Mouse (Mus musculus) left cerebral cortex, adult 8-10 months (tissue): ENCODE results near the gene Rbfox3. TPM values are rescaled to one million over a fixed set of nuclear protein-coding genes. Genes with fewer than 3 reads are reported as not detected.

Experiments used
- DNase-seq, 2 experiments: peaks; one replicate each; pipeline ENCODE4 v3.0.0; 2022; ENCODE audit warnings: low spot score in 2 of 2
- total RNA-seq, 4 experiments: library from RNA; stranded (reverse); gene quantifications; 2 replicates each; pipeline ENCODE4 v1.2.4; 2022

Rbfox3 gene
- total RNA-seq, 4 experiments from 2014 or later = 295 to 336 (median 323) TPM

DNA sequence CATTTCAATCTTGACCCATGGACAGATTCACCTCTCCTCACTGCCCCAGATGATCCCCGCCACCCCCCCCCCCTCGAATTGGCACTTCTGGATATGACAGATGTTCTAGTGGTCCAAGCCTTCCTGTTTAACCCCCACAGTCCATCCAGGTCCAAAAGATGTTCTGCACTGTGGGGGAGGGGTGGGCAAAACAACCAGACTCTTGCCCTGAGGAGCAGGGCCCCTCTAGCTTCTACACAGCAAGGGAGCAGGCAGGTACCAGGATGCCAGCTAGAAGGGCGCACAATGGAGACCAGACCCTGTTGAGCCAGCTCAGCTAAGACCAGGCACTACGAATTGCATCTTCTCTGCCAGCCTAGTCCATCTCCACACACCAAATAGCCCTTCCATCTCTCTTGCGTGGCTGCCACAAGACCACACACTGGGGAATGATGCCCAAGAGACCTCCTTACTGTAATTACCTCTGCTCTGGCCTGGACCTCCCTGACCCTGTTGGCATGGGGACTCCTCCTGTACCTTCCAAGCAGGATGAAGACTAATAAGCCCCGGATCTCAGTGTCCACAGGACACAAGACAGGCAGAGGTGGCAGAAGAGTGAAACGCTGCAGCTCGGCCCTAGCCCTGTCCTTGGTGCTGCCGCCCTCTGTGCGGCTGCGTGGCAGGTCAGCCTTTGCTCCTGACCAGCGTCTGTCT is 5.1 kb downstream of the Rbfox3 start:
- no peak for DNase-seq

DNA sequence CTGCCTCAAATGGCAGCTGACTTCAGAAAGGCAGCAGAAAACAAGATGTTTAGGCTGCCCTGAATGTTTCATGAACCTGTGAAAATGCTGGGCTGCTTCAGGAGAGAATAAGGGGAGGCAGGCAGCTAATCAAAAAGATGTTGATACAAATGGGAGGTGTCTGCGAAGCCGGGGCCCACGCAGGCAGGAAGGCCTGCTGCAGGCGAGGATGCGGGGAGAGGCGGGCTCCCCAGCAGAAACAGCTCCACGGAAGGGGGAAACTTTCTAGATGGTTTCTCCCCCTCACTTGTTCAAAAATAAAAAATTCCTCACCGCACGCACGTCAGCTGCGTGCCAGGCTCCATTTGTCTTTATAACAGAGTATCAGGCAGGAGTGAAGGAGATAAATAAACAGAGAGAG is 5.7 kb downstream of the Rbfox3 start:
- peak in 1 of 2 experiments; percentile 80 for DNase-seq

DNA sequence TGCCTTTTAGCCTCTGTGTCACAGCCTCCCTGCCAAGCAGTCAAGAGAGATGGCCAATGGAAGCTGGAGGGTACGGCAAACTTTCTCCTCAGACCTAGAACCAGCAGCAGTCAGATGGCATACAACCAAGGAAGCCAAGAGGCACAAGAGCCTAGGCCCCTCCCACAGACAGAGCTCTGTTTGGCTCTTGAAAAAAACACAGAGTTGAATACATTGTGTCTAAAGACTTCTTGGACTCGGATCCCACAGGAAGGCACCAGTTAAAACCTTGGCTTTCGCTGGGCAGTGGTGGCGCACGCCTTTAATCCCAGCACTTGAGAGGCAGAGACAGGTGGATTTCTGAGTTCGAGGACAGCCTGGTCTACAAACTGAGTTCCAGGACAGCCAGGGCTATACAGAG is 7.1 kb downstream of the Rbfox3 start:
- no peak for DNase-seq

DNA sequence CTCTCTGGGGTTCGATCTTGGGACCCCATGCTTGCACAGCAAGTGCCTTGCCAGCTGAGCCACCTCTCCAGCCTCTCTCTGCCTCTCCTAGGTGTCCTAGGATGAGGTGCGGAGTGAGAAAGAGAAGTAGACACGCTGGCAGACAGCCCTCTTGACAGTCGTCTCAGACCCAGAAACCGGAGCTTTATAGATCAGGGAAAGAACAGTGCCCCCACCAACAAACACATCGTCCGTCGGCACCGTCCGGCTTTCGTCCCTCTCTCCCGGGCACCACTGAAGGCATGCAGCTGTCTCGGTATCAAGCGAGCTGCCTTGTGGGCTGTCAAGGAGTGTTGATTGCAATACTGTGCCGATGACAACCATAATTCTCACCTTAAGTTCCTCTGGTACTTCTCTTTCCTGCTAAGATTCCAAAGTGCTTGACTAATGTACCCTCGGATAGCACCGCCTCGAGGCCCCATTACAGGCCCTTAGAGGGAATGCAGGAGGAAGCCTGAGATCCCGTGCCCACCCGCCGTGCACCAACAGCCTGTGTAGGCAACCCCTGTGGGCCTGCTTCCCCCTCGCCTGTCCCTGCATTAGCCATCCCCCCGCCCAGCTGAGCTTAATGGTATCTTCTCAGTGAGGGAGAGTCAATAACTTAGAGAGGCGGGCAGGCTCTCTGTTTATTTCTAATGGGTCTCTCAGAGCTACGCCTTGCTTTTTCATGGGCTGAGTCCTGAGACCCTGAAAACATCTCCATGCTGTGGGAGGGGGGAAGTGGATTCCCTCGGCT is 11.4 kb downstream of the Rbfox3 start:
- DNase-seq = no peak

DNA sequence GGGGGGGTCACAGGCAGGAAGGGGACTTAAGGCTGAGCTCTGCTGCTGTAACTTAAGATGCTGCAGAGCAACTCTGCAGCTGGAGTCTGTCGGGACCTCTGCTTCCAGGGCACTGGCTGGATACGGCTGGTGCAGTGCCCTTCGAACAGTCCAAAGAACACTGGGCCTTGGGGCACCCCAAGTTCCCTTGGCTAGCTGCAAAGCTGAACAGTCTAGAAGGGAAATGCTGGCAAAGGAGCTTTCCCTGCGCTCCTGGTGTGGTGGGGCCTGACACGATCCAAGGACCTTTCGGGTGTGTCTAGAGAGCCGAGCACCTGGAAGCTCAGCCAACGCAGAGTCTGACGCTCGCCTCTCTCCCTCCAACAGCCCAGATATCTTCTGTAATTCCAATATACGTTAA is 12.8 kb downstream of the Rbfox3 start:
- no peak for DNase-seq

DNA sequence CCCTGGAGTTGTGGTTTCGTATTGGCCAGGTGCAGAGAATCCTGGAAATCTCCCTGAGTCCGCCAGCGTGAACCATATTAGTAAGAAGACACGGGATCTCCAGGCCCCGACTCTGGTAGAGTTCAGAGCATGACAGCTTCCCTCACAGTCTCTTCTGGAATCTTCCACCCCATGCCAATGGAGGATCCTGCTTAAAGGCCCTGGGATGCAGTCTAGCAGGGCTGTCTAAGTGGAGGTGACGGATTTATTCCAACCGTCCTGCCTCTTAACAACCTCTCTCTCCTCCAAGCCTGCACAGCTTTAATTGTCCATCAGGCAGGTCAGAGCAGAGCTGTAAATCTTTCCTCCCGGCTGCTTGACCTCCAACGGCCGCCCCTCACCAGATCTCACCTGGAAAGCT is 13.2 kb downstream of the Rbfox3 start:
- no peak for DNase-seq

DNA sequence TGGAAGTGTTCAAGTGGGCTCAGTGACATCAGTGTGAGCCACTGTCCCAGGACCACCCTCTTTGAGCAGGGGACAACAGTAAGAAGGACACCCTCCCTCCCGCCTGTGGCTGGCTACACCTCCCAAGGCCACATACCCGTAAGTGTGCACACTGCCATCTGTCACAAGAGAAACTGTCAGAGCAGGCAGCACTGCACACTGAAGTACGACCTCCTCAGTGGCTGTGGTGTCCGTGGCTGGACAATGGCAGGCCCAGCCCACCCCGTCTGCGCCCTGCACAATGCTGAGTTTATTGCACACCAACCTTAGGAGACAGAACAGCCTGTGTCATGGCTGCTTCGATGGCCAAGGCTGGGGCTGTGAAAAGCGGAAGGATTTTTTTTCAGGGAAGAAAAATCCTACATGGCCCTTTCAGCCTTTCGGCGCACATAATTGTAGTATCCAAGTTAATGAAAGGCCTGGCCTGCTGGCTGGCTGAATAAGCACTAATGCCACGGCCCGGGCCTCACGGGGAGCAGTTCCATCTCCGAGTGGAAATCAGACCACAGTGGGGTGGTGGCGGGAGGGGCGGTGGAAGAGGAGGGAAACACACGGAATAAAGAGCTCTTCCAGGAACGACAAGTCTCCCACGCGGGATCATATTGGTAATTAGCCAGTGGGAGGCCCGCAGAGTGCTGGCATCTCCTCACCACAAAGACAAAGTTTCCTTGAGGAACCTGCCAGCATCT is 14.1 kb downstream of the Rbfox3 start:
- peak in 1 of 2 experiments; percentile 69 for DNase-seq

DNA sequence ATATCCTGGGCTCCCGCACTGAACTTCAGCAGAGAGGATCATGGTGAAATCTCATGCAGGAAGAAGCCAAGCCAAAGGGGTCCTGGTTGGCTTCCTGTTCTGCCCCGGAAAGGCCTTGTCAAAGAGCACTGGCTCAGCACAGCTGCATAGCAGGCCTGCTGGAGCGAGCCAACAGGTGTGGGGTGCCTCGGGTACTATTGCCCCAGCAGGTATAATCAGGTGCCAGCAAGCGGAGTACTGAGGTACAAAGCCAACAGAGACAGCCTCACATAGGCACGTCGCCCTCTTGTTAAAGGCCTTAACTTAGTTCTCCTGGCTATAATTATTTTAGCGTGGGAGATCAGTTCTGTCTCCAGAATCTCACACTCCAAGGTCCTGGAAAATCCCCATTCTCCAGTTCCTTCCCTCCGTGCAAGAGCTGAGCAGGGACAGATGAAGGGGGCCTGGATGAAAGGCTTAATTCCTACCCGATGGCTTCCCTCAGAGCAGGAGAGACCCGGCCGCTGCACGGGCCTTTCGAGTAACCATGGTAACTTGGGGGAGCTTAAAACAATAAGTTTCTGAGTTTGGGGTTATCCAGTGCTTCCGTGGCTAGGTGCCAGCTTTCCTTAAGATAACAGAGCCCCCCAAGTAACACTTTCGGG is 15.2 kb downstream of the Rbfox3 start:
- DNase-seq = peak in 1 of 2 experiments; percentile 61

DNA sequence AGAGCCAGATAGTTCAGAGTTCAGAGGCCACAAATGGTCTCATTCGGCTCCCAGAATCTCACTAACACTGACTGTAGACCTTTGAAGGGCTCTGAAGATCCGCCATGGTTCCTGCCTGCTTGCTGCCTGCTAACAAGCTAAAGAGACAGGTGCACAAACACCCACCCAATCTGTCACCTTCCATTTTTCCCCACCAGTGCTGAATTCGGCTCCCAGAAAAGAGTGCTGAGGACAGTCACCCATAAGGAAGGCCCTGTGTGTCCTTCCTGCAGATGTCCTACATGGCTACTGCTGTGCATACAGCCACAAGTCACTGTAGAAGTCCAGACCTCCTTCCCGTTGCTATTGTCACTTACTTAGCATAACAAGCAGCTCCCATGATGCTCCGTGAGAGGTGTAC is 16.6 kb downstream of the Rbfox3 start:
- DNase-seq = peak in 1 of 2 experiments; percentile 71

DNA sequence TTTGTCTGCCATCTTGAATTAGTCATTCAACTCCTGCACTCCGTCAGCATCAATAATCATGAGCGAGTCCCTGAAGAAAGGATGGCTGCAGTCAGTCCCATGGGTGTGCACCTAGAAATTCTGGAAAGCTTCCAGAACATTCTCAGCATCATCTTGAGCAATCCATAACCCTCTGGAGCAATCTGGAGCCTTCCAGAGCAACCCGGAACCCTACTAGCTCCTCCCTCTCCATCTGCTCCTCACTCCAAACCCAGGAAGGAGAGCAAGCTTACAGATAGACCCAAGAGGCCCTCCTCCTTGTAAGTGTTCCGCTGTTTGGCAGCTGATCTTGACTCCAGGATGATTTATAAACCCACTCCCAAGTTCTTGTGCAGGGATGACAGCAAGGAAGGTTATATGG is 17.2 kb downstream of the Rbfox3 start:
- DNase-seq = no peak

DNA sequence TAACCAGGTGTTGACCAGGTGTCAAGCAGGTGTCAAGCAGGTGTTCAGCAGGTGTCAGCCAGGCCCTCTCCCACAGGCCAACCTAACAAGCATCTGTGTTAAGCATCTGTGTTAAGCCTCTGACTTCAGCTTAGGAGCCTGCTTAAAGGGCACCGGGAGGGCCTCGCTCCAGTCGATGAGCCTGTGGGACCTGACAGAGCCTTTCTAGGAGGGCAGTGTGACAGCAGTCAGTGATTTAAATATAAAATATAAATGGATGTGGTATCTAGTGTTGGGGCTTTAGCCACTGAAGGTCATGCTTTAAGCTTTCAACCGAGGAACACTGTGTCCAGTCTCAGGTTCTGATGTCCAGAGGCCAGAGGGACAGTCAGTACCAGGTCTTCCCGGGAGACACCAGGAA is 18.5 kb downstream of the Rbfox3 start:
- DNase-seq = no peak

DNA sequence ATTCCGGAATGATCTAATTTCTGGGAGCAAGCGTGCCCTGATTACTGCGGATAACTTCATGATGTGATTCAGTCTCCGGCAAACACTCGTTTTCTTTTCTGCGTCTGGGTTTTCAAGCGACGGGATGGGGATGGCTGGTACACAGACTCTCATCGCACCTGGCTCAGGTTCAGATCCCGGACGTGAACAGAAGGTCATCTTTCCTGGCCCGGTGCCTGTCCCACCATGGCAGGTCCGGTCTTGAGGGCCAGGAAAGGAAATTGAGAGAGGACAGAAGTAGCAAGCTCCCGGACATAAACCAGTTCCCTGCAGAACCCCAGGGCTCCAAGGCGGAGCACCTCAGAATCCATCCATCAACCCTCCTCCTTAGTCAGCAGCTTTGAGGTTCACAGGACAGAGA is 19.9 kb downstream of the Rbfox3 start:
- DNase-seq = no peak

DNA sequence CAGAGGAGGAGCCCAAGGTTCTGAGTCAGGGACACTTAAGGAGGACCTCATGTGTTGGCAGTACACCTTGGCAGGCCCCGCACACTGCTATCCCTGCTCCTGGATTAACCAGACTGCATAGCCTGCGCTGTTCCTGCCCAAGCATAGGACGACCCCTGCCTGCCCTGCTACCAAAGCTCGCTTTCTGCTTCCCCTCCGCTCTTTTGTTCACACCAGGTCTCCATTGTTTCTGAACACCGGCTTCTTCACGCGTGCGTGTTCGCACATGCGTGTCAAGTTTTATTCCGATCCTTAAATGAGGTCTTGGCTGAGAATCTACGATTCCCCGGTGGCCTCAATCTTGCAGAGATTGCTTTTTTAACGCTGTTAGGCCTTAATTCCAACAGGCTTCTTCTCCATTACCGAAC is 20.4 kb downstream of the Rbfox3 start:
- no peak for DNase-seq

DNA sequence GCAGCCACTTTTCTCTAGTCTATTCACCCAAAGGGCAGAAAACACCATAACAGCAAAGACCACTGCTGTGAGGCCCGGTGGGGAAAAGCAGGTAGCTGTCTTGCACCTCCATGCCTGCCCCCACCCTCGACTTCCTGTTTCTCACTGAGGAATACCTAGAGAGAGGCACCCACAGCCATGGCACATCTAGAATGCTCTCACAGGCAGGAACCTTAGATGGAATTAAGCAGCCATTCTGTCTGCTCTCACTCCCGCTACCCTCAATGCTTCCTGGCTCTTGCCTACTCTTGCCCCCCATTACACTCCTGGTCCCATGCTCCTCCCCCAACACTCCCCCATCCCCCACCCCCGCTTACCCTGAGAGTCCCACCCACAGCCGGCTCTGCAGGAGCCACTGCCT is 20.9 kb downstream of the Rbfox3 start:
- no peak for DNase-seq

DNA sequence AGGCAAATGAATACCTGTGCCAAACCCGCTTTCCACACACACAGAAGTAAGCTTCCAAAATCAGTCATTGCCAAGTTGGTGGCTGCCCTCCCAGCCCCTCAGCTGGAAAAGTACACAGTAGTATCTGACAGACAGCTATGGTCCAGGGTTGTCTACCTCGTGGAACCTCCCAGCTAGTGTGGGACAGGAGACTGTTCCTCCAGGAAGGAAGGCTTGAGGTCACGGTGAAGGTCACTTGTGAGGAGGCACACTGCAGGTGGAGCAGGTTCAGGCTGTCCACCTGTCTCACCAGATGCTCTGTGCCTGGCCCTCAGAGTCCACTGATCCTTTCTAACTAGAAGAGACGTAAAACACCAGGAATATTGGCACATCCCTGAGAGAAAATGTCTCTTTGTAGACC is 21.9 kb downstream of the Rbfox3 start:
- DNase-seq = no peak

DNA sequence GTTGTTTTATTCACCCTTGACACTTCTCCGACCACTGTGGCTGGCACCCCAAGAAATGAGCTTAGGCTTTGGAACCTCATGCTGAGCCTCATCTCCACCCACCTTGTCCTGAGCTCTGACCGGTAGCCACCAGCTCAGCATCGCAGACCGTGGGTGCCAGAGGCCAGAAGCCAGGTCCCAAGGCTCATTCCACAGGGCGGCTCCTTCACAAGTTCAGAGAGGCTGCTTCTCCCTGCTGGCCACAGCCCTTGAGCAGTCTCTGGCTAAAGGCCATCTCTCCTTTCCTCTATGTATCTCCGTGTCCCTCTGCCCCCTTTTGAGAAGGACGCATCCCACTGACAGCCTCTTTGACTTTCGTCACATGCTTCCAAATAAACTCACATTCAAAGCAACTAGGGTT is 23.0 kb downstream of the Rbfox3 start:
- DNase-seq = no peak

DNA sequence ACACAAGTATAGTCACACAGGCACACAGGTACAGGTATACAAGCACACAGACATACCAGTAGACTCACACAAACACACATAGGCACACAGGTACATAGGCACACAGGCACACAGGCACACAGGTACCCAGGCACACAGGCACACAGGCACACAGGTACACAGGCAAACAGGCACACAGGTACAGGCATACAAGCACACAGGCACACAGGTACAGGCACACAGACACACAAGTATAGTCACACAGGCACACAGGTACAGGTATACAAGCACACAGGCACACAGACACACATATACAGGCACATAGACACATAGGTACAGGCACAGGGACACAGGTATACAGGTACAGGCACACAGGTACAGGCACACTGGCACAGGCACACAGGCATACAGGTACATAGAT is 24.2 kb downstream of the Rbfox3 start:
- no peak for DNase-seq

DNA sequence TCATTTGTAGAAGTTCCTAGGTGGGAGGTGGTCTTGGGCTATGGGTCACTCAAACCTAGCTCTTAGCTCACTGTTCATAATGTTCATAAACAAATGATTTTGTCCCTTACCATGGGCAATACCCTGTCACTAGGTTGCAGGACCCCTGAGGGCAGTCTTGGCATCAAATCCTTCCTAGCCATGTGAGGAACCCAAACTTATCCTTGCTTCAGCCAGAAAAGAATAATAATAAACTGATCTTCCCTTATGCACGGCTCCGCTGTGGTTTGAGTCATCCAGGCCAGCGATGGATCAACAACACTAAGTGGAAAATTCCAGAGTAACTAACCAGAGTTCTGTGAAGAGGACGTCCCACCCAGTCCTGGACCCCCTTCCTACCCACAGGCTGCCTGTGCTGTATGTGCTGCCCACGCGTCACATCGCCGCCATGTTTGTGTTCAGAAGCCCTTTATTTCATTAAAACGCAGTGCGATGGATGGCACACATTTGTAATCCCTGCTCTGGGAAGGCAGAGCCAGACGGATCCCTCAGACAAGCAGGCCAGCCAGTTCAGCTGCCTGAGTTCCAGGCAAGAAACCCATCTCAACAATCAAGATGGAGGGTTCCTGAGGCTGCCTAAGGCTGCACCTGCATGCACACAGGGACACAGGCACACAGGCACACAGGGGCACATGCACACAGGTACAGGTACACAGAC is 25.0 kb downstream of the Rbfox3 start:
- DNase-seq = no peak

DNA sequence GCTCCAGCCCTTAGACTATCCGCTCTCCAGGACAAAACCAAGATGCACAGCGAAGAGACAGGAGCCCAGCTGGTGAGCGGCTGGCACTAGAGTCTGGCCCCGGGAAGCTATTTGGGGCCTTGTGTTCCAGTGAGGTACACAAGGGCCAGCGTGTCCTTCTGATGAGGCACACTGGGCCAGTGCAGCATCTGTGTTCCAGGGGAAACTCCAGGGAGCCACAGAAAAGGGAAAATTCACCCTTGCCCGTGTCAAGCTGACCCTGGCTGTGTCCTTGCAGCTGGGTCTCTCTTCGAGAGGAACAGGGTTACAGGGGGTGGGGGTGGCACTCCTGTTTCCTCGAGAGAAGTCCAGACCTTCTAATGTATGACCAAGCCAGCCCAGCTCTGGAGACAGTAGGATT is 25.8 kb downstream of the Rbfox3 start:
- DNase-seq = no peak

DNA sequence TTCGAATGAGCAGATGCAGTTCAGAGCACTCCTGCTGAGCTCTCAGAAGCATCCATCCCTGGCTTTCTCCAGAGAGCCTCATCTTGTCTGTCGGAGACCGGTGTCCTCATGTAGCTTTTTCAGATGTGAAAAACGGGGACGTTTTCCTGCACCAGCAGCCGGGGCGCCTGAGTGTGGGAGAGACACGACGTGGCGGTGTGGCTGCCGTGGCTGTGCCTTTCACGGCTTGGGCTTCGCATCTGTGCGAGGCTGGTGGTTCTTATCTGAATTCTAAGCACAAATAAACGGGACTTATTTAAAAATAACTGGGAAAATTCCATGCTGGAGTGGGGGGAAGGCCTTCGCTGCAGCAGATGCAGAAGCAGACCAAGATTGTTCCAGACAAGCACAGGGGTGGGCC is 26.3 kb downstream of the Rbfox3 start:
- peak in 1 of 2 experiments; percentile 73 for DNase-seq

DNA sequence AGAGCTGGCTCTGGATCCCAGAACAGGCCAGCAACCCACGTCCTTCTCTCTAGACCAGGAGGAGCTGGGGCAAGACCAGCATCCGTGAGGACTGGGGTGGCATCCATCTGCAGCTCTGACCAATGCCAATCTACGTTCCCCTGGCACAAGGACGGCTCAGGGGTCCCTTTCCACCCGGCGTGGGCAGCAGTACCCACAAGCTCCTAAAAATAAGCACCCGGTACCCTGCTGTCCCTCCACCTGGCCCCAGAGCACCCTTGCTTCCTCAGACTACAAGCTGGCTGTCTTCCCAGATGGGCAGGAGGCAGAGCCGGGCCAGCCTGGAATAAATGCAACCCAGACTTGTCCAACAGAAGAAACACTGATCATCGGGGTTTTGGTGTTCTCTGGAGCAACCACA is 28.3 kb downstream of the Rbfox3 start:
- no peak for DNase-seq
